Mouse (Mus musculus): Measurements from ENCODE around the gene Gm26938.

Gm26938 gene

DNA sequence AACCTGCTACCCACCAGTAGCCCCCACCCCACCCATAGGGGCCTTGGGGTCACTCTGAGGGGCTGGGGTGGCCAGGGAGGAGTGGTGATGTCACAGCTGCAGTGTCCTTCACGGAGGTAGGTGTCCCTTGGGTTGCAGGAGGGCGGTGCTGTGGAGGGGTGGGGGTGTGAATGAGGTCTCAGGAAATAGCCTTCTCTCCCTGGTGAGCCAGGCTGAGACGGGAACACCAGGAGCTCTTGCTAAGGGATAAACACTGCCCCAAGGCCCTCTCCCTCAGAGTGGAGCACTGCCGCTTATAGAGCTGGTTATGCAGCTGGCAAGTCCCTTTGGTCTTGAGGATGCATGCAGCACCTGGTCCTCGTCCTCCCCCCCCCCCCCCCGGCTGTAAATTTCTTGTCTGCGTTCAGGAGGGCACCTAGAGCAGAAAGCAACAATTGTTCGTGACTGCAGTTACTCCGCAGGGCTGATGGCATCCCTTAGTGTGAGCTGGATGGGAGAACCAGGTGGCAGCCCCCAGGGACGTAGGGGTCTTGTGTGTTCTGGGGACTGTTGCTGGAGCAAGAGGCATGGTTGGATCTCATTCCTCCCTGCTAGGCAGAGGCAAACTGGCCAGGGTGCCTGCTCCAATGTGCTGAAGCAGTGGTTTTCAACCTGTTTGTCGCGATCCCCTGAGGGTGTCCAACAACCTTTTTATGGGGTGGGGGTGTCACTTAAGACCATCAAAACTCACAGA is 27.9 kb downstream of the Gm26938 start:
- in situ Hi-C loops (cut with MboI; ENCODE audit: low pct_unique_long_range_greater_than_20kb in 1 of 2, low sequenced_read_pairs in 2 of 2, unreplicated experiment in 1 of 2), result no loop called here

DNA sequence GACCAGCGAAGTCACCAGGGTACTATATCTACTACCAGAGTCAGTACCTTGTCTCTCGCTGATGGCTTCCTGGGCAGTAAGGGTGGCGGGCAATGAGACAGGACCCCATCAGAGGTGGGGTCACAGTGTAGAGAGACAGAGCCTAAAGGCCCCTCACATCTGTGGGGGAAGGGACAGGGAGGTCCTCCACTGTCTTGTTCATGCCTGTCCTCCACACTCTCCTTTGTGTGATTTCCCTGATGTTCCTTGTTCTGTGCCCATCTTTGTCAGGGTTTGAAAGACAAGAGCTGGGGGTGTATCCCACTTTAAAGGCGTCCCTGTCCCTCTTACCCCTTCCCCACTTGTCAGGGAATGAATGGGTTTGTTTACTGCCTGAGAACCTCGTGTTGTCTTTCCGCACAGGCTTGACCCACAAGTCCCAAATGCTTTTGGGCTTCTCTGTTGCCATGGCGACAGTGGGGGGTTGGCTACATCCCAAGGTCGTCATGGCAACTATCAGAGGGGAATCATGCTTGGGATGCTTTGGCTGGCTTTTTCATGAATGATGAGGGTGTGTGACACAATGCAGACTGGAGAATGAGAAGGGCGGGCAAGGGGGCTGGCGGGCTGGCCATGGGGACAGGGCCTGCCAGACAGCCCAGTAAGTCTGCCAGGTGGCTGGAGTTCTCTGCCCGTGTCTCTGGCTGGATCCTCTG is 28.6 kb downstream of the Gm26938 start:
- in situ Hi-C loops (cut with MboI; ENCODE audit: low pct_unique_long_range_greater_than_20kb in 1 of 2, low sequenced_read_pairs in 2 of 2, unreplicated experiment in 1 of 2), result no loop called here

DNA sequence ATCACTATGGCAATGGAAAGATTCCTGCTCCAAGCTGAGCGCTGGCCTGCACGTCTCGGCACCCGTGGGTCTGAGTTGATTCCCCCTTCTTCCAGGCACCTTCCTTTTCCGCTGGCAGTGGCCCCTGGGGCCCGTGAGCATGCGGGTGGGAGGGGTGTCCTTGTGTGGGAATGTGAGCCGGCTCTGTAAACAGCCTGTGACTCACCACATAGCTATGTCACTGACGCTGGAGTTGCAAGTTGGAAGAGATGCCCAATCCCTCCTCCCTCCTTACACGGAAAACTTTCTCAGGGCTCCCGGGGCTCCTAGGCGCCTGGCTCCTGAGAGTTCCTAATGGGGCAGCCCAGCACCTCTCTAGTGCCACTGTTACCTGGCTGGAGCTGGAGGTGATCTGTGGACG is 29.3 kb downstream of the Gm26938 start:
- in situ Hi-C loops (cut with MboI; ENCODE audit: low pct_unique_long_range_greater_than_20kb in 1 of 2, low sequenced_read_pairs in 2 of 2, unreplicated experiment in 1 of 2), result no loop called here

DNA sequence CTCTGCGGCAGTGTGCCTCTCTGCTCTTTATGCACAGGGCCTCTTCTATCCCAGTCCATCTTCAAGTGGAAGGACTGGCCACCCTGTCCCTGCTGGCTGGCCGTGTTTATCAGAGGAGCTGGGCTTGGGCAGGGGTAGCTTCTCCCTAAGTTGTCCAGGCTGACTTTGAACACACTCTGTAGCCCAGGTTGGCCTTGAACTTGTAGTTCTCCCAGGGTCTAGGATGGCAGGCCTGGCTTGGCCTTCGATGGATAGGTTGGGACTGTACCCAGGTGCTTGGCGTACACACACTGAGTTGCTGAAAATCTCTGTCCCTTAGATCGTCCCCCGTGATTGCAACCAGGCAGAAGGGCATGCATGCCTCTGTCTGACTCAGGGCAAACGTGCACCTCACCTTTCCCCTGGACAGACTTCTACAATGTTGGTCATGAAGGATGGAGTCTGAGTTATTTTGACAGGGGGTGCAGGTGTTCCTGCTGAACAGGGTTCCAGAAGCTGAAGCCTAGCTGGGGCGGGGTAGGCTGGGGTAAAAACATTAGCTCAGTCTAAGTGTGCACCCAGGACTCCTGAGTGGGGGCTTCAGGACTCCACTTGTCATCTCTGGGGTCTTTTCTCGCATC is 30.1 kb downstream of the Gm26938 start:
- in situ Hi-C loops (cut with MboI; ENCODE audit: low pct_unique_long_range_greater_than_20kb in 1 of 2, low sequenced_read_pairs in 2 of 2, unreplicated experiment in 1 of 2), result no loop called here

DNA sequence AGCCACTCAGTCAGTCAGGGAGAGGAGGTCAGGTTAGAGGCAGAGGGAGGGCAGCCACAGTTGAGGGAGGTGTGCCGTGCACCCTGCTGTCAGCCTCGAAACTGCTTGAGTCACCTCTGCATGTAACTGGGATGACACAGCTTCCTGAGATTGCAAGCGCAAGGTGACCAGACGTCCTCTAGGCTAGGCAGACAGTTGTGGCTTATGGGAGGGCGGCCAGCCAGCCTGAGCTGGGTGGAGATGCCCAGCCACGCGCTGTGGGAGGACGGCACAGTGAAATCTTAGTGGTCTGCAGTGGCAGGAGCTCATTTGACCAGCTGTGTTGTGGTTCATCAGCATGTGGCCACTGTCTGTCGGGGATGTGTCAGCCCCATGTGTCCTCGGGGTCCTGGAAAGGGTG is 31.3 kb downstream of the Gm26938 start:
- in situ Hi-C loops (cut with MboI; ENCODE audit: low pct_unique_long_range_greater_than_20kb in 1 of 2, low sequenced_read_pairs in 2 of 2, unreplicated experiment in 1 of 2), result no loop called here

DNA sequence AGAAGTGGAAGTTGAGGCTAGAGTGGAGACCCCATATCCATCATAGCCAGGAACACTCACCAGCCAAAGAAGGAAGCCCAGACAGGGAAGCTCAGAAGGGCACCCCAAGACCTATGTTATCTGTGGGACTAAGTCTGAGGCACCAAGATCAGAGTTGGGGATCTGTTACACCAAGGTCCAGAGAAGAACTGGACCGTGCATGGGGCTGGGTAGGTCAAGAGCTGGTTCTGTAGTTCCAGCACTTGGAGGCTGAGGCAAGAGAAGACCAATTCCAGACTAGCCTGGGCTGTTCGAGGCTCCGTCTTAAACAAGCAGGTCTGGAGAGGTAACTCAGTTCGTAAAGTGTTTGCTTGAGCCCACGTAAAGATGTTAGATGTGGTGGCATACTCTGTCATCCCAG is 32.1 kb downstream of the Gm26938 start:
- in situ Hi-C loops (cut with MboI; ENCODE audit: low pct_unique_long_range_greater_than_20kb in 1 of 2, low sequenced_read_pairs in 2 of 2, unreplicated experiment in 1 of 2), result no loop called here

DNA sequence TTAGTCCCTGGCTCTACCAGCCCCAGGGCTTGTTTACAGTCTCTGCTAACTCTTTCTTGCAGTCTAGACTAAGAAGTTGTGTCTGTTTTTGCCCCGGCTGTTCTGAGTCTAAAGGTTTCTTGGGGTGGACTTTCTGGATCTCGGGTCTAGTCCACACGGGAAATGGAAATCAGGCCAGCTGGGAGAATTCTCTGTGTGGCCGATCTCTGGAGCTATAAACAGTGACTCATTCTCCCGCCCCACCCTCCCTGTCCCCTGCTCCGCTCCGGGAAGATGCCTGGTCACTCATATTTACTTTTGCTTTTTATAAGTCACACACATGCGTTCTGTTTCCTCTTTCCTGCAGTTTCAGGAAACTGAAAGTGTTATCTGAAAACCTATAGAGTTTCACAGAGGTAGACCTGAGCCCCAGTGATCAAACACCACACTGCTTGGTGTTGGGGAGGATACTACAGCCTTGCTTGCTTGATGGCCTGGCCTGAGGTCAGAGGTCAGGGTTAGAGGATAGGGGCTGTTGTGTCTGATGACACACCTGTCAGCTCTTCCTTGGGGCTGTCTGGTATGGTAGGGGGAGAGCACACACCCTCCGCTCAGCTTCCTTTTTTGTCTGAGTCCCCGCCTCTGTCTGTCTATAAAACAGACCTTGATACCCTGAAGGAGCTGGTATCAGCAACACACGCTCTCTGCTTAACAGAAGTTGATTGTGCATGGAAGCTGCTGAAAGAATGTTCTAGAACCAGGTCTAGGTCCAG is 32.7 kb downstream of the Gm26938 start:
- in situ Hi-C loops (cut with MboI; ENCODE audit: low pct_unique_long_range_greater_than_20kb in 1 of 2, low sequenced_read_pairs in 2 of 2, unreplicated experiment in 1 of 2), result no loop called here

DNA sequence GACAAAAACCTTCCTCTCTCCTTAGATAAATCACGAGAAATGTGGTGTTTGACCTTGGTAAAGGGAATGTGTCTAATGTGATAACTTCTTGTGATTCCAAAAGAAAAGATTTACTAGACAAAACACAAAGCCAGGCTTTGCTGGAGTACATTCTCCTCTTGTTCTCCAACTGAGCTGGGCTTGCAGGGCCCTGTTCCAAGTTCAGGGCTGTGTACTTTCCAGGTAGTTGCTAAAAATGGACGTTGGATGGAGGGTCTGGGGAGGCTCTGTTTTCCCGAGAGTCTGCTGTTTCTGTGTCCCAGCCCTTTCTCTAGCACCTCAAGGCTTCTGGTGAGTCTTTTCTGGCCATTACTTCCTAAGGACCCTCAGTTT is 33.3 kb downstream of the Gm26938 start:
- in situ Hi-C loops (cut with MboI; ENCODE audit: low pct_unique_long_range_greater_than_20kb in 1 of 2, low sequenced_read_pairs in 2 of 2, unreplicated experiment in 1 of 2), result no loop called here

DNA sequence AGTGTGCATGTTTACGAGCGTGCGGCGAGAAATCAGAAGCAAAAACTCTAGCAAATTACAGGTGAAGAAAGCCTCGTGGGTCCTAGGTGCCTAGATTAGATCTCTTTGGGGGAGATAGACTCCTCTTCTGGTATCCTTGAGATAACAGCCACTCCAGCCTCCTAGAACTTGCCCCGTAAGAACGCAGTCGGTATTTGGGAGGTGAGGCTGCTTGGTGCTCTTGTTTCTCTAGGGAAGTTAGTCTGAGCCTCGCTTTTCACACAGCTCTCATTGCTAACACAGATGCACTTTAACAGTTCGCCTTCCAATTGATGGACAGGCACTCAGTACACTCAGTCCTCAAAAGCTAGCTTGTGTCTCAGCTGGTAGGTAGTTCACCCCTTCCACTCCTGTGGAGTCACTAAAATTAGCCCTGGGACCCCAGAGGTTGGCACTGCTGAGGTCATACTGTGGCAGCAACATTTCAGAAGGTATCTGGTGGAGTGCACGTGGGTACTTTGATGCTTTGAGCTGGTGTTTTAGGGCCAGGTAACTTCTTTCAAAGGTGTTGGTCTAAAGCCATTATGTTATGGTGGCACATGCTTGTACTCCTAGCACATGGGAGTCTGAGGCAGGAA is 33.9 kb downstream of the Gm26938 start:
- in situ Hi-C loops (cut with MboI; ENCODE audit: low pct_unique_long_range_greater_than_20kb in 1 of 2, low sequenced_read_pairs in 2 of 2, unreplicated experiment in 1 of 2), result no loop called here

DNA sequence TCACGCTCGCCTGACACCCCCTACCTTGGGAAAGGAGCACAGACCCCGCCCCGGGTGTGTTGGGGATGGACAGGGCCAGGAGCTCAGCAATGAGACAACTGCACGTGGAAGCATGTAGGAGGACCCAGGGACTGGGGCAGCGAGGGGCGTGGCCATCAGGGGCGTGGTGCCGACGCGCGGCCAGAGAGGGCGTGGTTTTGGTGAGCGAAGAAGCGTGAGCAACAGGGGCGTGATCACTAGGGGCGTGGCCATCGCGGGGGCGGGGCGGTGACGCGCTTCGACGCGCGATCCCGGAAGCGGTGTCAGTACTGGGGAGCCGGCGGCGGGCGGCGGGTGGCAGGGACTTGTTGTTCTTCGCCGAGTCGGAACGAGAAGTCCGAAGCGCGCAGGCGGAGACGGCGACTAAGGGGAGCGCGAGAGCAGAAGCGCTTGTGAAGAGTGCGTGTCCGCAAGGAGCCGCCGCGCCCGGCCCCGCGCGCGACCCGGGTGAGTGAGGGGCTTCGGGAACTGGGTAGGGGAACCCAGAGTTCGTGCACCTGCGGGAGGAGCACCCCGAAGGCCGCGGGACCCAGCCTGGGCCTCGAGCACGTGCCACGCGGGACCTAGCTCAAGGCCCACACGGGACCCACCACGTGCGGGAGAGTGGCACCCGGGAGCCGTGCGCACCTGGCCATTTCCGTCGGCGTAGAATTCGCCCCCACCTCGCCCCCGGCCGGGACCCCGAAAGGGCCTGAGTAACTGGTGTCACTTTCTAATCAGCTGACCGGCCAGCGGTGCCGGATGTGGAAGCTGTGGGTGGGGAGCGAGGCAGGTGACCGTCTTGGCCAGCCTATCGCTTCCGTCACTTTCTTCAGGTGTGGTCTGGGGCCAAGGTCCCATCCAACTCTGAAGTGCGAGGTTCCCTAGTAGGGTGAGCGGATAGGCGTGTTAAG is 34.7 kb downstream of the Gm26938 start, which contains the start of gene Mafk:
Mafk (plus strand) TSS at position 287 of the 932 bp plus-strand sequence.
- in situ Hi-C loops (cut with MboI; ENCODE audit: low pct_unique_long_range_greater_than_20kb in 1 of 2, low sequenced_read_pairs in 2 of 2, unreplicated experiment in 1 of 2), result no loop called here

DNA sequence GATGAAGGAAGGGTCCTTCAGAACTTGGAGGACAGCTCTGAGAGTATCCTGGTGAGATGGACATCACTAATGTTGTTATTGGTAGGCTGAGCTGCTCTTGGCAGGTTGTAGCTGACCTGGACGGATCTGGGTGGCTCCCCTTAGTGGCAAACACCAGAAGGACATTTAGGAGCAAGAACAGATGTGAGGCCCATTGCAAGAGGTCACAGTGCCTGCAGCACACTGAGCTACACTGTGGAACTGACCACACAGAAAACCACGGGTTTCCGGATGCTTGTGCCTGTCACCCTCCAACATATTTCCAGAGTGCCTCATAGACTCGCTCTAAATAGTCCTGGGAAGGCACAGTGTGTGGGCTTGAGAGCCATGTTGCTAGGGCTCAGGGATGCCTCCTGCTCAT is 36.7 kb downstream of the Gm26938 start:
- in situ Hi-C loops (cut with MboI; ENCODE audit: low pct_unique_long_range_greater_than_20kb in 1 of 2, low sequenced_read_pairs in 2 of 2, unreplicated experiment in 1 of 2), result no loop called here

DNA sequence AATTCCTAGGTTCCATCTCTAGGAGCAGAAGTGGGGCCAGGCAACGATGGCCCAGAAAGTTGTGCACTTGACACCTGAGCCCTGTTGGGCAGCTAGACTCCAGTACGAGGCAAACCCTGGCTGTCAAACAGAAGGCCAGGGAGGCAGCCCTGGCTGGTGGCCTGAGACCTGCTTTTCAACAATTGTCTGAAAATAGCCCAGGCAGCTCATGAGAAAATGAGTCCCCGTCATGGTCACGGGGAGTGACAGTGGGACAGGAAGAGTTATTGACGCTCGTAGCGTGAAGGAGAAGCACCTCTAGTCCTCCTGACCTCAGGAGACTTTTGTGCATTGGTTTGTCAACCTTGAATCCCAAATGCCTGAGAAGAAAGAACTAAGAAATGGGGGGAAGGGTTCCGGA is 44.8 kb downstream of the Gm26938 start:
- in situ Hi-C loops (cut with MboI; ENCODE audit: low pct_unique_long_range_greater_than_20kb in 1 of 2, low sequenced_read_pairs in 2 of 2, unreplicated experiment in 1 of 2), result no loop called here

DNA sequence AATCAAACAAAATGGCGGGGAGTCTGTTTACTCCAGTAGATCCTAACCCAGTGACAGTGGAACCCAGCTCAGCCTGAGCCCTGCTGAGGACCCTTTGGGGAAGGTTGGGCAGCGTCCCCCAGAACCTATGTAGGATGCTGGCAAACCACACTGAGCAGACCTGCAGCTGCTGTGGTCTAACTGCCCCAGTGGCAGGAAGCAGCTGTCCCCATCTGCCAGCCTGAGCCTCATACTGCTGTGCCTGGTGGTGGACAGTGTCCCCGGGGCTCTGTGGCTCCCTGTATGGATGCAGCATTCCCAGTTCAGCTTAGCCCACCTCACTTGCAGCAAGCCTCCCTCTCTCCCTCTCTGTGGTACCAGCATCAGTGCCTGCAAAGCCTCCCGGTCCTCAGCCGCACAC is 49.2 kb downstream of the Gm26938 start:
- in situ Hi-C loops (cut with MboI; ENCODE audit: low pct_unique_long_range_greater_than_20kb in 1 of 2, low sequenced_read_pairs in 2 of 2, unreplicated experiment in 1 of 2), result no loop called here

DNA sequence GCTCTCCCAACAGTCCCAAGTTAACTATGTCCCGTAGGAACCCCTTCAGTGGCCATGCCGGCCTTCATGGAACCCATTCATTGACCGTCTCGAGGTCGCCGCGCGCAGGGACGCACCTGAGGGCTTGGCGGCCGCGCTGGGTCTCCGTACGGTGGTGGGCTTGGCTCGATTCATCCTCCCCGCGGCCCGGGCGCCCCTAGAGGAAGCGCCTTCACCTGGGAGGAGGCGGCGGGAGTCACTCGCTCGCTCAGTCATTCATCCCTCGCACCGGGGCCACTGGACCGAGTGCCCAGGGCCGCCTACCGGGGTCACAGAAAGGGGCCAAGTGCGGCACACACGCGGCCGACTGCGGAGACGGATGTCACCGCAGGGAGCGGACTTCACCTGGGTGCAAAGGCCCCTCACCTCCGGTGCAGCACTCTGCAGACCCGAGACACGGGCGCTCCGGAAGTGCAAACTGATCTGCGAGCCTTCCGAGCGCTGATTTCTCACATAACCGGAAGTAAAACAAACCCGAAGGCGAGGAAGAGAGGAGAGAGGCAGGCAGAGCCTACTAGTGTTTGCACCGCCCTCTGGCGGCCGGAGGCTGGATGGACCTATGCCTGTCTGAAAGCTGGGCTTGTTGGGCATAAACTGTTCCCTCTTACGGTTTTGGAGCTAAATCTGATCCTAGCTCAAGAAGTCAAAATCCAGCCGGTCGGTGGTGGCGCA is 50.8 kb downstream of the Gm26938 start, which contains the start of gene Ints1:
Ints1 (minus strand) TSS at position 459 of the 711 bp plus-strand sequence.
- in situ Hi-C loops (cut with MboI; ENCODE audit: low pct_unique_long_range_greater_than_20kb in 1 of 2, low sequenced_read_pairs in 2 of 2, unreplicated experiment in 1 of 2), result no loop called here

DNA sequence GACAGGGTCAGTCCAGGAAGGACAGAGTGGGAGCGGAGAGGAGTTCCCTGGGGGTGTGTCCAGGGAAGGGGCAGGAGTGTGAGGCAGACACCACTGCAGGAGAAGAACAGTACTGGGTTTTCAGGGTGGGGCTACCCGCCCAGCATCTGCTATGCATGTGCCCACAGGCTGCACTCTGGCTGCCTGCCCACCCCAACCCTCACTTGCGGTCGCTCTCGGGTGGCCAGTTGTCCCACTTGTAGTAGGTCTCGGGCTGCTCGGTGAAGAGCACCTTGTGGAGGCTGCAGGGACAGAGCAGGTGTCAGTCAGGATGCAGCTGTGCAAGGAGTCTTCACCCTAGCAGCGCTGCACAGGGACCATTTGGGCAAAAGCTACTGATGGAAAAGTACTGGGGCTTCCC is 58.0 kb downstream of the Gm26938 start:
- in situ Hi-C loops (cut with MboI; ENCODE audit: low pct_unique_long_range_greater_than_20kb in 1 of 2, low sequenced_read_pairs in 2 of 2, unreplicated experiment in 1 of 2), result no loop called here

DNA sequence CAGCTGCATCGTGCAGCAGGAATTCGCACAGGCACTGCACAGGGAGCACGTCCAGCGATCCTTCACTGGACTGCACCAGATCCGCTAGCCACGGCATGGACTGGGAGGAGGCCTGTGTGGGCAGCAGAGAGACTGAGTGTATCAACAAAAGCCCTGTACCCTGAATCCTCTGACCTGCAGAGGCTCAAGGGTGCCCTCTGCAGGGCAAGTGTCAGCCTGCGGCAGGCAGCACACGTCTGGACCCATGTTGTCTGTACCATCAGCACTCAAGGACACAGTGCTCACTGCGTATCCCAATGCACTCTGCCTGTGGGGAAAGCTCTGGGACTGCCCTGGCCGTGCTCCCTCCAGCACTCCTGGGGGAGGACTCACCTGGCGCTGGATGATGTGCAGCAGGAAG is 61.9 kb downstream of the Gm26938 start:
- in situ Hi-C loops (cut with MboI; ENCODE audit: low pct_unique_long_range_greater_than_20kb in 1 of 2, low sequenced_read_pairs in 2 of 2, unreplicated experiment in 1 of 2), result no loop called here

DNA sequence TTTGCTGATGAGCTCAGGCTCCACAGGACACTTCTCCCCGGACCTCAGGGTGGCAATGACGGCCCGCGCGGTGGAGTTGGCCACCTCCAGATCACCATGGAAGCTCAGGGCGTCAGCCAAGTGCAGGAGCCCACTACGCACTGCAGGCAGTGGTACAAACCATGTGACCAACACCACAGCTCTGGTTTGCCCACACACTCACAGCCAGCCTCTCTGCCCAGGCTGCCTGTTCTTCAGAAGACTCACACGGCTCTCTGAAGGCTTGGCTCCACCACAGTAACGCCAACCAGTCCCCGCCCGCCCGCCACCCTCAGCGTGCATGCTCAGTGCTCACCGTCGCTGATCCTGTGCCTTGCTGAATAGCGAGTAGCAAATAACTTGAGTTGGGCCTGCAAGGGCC is 68.1 kb downstream of the Gm26938 start:
- in situ Hi-C loops (cut with MboI; ENCODE audit: low pct_unique_long_range_greater_than_20kb in 1 of 2, low sequenced_read_pairs in 2 of 2, unreplicated experiment in 1 of 2), result no loop called here
